Mouse (Mus musculus) lung, postnatal 36 days (tissue): ENCODE data around the gene Map9.
"Not testable (repeated sequence)": the region's sequence is repeated elsewhere in the genome, so short reads cannot be mapped to it uniquely, and the experiment has no call there.

Source experiments
- DNase-seq: peaks from one replicate; pipeline ENCODE4 v3.0.0; 2022; ENCODE audit warnings: mixed read lengths

The Map9 gene

DNA sequence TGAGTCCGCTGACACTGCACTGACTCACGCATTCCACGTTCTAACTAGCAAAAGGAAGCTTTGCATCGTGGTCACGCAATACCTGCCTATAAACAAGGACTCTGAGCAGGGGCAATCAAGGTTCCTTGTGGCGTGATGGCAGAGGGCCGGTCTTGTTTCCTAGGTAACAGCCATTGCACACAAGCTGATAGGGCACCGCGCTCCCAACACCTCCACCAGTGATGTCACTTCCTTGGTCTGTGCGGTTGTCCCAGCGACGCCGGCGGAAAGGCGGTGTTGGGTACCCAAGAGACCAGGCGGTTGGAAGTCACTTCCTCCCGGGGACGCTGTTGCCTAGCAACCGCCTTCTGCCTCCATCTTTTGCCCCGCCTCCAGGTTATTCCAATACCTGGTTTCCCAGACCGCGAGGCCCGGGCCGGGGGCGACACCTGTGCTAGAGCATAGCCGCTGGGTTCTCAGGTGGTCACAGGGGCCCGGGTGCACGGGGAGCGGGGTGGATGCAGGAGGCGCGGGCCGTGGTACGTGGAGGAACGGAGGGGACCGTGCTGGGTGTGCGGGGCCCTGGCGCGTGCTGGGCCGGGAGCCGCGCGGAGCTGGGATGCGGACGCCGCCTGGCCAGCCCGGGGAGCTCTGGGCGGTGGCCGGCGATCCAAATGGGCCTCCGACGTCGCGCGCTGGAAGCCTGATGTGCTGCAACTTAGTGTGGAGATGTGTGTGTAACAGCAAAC, at the start of gene Map9:
Gene Map9, plus strand, starts transcription at position 248 of the 728 bp plus-strand sequence.
- peak; percentile 98 for DNase-seq

DNA sequence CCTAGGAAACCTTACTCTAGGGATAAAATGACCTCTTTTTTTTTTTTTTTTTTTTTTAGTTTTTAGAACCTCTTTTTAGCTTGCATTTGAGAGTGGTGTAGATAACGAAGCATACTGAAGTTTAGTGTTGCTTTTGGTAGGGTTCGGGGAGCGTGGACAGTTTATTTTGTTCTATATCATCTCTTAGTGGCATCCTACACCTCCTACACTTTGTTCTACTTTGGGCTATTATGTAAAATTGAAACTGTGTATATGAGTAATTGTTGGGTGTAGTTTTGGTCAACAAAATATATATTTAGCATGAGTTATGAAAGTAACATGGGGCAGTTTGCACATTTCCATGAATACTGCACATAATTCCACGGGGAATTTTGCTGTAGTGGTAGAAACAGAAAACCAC, 42.1 kb upstream of the Map9 start:
- no peak for DNase-seq

DNA sequence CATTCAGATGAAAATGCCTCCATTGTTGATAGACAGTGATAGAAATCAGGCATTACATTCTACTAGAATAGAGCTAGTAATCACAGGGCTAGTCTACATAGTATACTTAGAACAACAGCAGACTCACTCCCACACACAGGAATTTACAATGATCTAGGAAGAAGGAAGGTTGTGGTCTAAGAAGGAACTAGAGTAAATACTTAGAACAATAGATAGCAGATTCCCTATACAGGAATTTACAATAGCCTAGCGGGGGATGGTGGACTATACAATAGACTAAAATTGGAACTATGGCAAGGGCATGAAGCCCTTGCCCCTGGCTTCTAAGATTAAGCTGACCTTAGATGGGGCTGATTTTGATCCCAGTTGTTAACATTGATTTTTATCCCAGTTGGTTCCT, 31.1 kb upstream of the Map9 start:
- not testable (repeated sequence) for DNase-seq

DNA sequence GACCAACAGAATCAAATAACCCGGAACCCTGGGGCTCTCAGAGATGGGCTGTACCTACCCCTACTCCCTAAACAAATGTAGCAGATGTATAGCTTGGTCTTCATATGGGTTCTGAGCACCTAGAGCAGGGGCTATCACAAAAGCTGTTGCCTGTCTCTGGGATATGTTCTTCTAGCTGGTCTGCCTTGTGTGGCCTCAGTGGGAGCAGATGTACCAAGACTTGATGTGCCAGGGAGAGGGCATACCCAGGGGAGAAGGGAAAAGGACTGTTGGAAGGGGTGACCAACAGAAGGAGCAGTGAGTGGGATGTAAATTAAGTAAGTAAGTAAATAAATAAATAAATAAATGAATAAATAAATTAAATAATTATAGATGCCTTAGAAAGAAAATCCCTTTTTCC, 25.8 kb upstream of the Map9 start:
- no peak for DNase-seq

DNA sequence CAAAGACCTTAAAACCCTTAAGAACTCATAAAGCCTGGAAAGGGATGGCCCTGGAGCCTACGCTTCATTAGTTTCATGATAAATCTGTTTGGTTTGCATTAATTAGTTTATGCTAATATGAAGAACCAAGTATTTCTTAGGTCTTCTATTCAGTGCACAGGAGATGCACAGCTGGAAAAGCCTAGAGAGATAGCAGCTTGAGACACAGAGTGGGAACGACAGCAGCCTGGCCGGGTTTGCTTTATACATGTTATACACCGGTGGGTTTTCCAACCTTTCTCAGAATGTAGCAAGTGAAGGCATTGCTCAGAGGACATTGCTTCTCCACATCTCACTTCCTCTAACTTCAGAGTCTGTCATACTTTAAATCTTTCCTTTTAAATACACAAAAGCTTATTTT, 25.3 kb upstream of the Map9 start:
- DNase-seq: no peak

DNA sequence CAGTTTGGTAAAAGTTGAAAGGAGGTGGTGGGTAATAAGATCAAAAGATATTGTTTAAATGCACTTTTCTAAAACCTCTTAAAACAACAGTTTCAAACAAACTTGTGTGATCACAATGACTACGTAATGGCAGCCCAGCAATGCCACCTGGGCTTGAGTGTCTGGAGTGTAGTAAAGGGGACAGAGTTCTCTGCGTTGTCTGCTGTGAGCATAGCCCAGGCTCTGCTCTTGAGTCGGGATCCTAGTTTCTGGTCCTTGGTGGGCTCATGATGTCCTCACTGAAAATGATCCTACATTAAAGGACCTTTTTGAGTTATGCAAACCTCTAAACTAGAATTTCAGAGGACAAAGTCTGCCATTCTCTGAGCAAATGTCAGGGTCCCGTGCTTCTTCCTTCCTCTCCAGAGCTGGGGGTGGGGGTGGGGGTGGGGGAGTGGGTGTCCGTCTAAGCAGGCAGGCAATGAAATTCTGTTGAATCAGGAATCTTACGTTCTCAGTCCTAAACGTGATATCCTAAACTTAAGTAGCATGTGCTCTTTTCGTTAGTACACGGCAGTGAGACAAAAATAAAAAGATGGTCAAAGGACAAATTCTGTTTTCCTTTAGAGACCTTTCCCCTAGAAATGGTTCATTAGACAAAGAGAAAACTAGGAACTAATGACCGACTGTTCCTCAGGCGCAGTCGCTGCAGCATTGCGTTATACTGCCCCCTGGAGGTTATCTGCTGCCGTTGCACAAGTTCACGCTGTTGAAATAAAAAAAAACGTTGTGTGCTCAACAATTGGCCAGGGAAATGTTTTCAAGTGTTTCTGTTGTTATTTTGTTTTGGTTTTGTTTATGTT, 24.5 kb upstream of the Map9 start:
- DNase-seq: peak; percentile 66

DNA sequence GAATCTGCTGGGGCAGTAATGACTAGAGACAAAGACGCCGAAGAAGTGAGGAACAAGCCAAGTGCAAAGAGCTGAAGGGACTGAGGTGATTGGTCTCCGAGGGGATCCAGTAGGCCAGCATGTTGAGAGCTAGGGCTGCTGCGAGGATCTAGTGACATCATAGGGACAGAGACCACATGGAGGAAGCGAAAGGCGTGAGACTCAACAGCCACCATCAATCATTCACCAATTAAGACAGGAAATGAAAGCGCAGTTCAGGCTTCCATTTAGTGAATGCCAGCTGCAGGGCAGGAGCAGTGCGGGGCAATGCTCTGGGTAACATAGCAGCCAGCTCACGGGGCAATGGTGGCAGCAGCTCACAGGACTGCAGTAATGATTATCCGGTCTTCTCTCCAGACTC, 17.7 kb upstream of the Map9 start:
- DNase-seq: no peak

DNA sequence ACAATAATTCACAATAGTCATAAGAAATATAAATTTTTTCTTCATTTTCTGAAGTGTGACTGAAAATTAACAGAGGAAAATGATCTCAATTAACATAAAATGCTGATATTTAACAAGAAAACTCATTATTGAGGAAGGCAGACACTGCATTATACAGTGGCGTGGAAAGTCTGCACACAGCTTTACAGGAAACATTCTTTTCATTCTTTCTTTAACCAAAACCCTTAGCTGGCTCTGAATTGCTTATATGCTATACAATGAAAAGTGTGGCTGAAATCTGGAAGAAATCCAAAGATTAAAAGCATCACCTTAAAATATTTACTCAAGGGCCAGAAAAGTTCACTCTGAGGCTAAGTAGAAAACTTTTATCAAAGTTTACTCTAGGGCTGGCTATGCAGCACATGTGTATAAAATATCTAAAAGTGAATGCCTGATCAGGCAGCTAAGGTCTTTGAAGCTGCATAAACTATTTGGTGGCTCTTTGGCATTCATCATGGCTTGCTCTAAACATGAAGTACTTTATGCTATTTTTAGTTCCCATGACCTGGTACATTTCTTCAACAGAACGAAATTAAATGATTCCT, 9.5 kb upstream of the Map9 start:
- no peak for DNase-seq

DNA sequence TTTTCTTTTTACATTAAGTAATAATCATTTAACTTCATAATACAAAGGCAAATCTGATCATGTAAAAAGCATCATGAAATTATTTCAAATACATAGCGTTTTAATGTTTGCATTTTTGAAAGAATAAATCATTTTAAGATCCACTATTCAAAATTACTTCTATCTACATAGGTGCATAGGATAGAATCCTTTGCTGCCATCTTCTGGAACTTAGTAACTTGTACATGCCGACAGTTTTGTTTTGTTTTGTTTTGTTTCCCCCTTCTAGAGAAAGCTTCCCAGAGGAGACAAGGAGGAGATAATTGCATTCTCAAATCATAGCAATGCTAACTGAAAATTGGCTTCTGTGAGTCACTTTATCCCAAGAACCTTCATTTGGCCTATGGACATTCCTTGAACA, 7.5 kb upstream of the Map9 start:
- no peak for DNase-seq

DNA sequence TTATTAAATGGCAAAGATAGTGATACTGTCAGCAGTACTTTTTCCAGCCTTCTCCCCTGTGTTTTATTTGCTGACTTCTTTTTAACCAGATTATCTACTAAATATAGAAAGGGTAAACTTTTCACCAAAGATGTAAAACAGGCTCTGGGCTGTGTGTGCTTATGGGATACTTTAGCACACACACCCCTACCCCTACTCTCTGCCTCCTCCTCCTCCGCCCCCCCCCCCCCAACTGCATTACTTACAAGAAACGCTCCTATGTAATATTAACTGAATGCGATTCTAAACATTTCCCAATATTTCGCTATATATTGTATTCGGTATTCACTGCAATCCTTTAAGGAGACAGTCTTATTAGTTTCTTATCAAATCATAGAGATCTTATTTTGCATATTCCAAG, 504 bp upstream of the Map9 start:
- no peak for DNase-seq

DNA sequence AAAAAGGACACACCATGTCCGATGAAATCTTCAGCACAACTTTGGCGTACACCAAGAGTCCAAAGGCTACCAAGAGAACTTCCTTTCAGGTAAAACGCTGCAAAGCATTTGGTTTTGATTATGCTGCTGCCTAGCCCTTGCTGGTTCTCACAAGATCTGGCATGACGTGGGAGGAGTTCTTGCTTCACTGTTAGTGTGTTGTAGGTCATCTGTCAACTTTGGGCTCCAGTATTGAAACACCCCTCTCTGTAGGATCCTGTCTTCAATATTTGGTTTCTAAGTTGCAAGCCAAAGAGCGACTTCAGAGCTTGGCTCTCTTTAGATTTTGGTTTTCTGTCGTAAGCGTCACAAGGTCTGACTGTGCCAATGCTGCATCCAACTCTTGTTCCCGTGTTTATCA, 1.2 kb downstream of the Map9 start:
- no peak for DNase-seq

DNA sequence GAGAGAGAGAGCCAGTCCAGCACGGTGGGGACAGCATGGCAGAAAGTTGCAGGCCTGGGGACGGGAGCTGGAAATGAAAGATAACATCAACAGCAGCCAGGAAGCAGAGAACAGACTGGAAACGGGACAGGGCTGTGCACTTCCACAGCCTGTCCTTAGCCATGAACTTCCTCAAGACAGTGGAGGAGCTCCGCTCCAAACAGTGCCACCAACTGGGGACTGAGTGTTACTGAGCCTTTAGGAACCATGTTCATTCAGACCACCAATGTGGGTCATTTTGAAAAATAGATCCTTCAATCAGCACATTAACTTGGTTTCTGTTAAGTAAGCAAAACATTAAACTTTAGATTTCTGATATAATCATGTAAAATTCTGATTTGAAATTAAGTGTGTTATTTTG, 4.6 kb downstream of the Map9 start:
- DNase-seq: no peak

DNA sequence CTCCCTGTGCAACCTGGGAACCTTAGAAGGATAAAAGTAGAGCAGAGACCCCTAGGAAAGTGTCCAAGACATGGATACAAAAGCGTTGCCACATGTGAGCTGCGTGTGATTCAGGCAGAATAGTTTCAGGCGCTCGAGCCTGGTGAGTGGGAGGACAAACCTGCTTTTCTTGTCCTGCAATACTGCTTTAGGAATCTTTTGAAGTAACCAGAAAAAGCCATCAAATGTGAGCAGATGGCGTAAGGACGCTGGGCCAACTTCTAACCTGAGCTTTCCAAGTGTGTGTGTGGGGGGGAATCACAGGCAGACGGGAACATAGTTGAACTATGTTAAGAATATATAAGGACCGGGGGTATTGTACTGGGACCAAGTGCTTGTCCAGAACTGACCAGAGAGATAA, 6.7 kb downstream of the Map9 start:
- peak; percentile 52 for DNase-seq

DNA sequence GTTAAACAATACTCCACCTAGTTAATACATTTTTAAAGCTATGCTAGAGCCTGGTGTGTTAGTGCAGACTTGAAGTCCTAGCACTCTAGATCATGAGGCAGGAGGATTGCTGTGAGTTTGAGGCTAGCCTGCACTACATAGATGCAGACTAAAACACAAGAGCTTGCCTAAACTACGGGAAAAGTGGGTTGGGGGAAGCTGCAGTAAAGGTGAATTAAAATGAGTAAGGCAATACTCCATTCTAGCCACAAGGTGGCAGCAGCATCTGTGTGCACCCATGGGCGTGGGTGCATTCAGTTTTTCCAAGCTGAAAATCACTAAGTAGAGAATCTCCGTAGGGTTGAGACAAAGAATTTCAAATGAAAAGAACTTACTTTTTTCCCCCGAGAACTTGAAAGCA, 7.1 kb downstream of the Map9 start:
- DNase-seq: peak; percentile 34

DNA sequence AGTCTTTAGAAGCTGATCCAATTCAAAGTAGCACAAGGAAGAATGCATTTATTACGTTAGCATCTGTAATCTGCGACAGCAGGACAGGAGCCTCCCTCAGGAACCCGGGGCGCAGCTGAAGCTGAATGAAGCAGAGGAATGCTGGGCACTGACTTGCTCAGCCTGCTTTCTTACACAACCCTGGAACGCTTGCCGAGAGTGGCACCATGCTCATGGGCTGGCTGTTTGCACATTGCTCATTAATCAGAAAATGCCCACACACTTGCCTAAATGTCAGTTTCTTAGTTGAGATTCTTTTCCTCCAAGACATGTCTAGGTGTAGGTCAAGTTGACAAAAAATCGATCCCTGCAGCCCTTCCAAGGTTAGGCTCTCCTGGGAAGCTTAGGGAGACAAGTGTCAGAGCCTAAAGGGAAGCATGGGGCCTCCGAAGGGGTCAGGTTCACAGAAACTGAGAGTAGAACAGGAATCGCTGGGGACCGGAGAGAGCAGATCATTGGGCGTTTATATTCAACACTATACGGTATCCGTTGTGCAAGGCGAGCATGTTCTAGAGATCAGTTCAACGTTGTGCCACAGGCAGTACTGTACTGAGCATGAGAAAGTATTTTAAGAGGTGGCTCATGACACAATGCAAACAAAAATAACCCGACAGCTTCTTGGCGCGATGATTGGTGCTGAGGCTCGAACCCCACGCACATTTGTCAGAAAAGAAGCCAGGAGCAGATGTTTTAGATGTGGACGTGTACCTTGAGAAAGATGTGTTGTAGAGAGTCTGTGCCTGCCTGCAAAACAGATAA, 11.4 kb downstream of the Map9 start:
- peak; percentile 68 for DNase-seq

DNA sequence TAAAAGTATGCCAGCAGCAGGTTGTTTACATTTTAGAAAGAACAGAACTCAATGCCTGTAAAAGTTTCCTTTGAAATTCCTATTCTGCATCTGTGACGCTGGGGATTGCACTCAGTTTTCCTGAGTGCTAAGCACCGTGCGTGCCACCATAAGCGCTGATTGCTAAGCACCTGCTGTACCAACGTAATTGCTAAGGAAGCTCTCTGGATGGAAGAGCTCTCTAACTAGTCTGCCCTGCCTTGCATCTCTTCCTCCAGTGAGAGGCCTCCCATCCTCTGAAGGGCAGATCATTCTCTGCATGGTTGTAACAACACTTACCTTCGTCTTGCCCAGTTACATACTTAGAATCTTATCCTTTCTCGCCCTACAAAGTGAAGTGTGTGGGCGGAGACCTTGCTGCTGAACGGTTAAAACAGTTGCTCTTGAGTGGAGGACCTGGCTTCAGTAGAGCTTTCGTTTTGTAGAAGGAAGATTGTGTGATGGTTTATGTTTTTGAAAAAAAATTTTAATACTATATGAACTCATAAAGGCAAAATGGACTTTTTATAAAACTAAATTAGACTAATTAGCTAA, 12.7 kb downstream of the Map9 start:
- peak; percentile 70 for DNase-seq

DNA sequence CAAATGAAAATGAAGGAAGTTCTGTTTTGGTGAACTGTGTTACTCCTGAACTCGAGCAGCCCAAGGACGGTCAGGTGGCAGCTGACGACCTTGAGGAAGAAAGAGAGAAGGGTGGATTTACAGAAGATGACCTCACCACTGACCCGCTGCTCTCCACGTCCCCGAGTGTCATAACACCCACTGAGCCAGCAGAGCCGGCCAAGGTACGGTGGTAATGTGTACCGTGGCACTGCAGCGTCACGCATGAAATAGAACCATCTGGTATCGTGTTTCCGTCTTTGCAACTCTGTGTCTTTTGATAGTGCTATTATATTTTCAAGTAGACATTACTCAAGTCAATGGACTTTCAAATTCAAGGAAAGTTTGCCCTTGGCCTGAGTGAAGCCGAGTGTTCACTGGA, 19.1 kb downstream of the Map9 start:
- DNase-seq: no peak

DNA sequence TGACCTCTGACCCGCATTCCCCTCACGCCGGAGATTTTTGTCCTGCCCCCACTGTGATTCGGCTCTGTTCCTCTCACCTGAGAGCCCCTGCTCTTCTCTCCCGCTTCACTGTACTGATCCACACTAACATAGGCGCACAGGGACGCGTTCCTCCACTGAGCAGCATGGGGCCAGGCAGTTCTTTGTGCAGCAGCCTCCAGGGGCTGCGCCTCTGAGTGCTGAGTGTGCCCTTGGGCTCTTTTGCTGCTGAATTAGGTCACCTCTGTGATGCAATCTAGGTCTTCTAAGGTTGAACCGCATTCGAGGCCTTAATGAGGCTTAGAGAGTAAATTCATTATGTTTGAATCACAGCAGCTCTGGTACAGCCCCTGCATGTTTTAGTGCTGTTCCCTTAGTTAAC, 24.5 kb downstream of the Map9 start:
- no peak for DNase-seq

DNA sequence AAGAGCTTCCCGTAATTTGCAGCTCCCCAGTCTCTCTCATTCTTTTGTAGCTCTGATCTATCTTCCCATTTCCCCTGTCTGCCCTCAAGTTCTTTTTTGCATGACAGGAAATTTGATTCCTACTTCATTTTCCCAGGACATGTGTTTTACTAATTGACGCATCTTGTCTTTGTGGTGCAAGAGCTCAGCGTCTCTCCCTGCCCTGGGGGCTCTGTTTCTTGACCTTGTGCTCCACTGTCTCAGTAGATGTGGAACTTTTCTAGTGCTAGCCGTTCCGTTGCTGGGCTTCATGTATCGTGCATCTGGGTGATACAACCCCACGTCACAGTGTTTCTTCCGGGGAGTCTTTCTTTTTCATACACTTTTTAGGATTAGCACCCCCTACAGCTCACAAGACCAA, 27.2 kb downstream of the Map9 start:
- no peak for DNase-seq

DNA sequence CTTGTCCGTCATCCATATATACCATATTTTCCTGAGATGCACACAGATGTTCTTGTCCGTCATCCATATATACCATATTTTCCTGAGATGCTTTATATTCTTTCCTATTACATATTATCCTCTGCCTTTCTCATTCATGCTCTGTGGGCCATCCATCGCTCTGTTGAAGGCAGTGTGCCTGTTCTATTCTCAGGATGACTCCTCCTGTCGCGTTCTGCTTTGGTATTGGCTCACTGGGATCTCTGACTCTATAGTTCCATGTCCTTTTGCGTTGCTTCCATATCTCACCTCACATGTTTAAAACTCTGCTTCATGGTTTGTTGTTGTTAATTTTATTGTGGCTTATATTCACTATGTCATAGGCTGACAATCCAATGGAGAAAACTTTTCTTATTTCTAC, 48.0 kb downstream of the Map9 start:
- DNase-seq: no peak

DNA sequence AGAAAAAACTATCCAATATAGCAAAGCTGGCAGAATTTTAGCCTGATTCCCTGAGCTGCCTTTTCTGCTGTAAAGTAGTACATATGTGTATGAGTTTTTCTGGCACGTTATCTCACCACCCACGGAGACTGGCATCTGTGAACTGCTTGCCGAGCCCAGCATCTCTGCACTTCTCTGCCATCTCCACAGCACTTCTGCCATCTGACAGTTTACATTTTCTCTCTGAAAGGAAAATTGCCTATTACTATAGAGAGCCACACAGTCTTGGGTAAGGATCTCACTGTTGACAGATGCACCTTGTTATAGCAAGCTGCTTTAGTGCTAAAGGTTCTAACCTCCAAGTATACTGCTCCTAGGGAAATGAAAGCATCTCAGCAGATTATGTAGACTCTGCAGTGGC, 48.5 kb downstream of the Map9 start:
- DNase-seq: no peak

DNA sequence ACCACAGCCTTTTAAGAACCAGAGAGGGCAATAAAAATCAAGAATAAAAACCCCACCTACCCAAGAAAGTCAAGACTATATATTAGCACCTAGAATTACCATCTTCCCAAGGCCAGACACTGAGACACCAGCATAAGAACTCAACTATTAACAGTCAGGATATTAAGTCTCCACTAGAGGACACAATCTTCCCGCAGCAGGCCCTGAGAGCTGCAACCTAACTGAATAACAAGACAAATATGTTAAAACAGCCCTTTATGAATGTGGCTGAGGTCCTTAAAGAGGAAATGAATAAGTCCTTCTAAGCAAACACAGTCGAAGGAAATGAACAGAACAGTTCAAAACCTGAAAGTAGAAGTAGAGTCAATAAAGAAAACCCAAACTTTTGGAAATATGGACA, 49.6 kb downstream of the Map9 start:
- DNase-seq: no peak

DNA sequence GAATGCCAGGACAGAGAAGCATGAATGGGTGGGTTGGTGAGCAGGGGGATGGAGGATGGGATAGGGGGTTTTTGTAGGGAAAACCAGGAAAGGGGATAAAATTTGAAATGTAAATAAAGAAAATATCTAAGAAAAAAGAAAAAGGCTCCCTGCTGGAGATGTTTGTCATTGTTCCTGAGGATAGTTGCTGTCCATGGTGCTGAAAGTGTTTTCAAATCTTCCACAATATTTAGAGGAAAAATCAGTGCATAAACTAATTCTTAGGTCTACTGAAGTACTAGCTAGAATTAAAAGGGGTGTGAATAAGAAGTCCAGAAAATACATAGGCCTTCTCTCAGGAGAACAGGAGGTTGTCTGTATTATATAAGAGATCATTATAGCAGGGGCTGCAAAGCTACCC, 54.6 kb downstream of the Map9 start:
- DNase-seq: peak; percentile 29
